Mouse (Mus musculus) forebrain, embryonic 11.5 days (tissue): Measurements from ENCODE around the gene Frem2. TPM values are rescaled to one million over a fixed set of nuclear protein-coding genes. Genes with fewer than 3 reads are reported as not detected.

Experiments used
- ATAC-seq: fragments of 200-750 bp; cut with Nextera tagmentation; replicated peaks from 2 replicates; pipeline ENCODE4 v1.8.0; 2017; ENCODE audit warnings: moderate TSS enrichment; ENCODE audit not compliant: low FRiP score
- DNase-seq: peaks from one replicate; pipeline ENCODE4 v3.0.0-alpha.2; 2017; ENCODE audit warnings: low spot score
- H3K27ac ChIP-seq: fragments of 300-500 bp; sonication (generic); 2 replicates; pipeline ENCODE4 v1.5.1; 2014; ENCODE audit warnings: low read depth, low read length
- H3K27me3 ChIP-seq: fragments of 300-500 bp; sonication (generic); 2 replicates; pipeline ENCODE4 v1.6.1; 2014; ENCODE audit warnings: mild to moderate bottlenecking, low read length, mixed read lengths; ENCODE audit not compliant: control insufficient read depth, insufficient read depth
- H3K36me3 ChIP-seq: fragments of 300-500 bp; sonication (generic); 2 replicates; pipeline ENCODE4 v1.6.1; 2014; ENCODE audit warnings: mild to moderate bottlenecking, low read length, moderate library complexity, mixed read lengths; ENCODE audit not compliant: control insufficient read depth, insufficient read depth
- H3K4me1 ChIP-seq: fragments of 300-500 bp; sonication (generic); replicated peaks from 2 replicates; pipeline ENCODE4 v1.6.1; 2014; ENCODE audit warnings: low read length, mixed read lengths; ENCODE audit not compliant: control insufficient read depth, insufficient read depth
- H3K4me2 ChIP-seq: fragments of 300-500 bp; sonication (generic); 2 replicates; pipeline ENCODE4 v1.6.1; 2014; ENCODE audit warnings: low read depth, mild to moderate bottlenecking, low read length, moderate library complexity, mixed read lengths; ENCODE audit not compliant: severe bottlenecking
- H3K4me3 ChIP-seq: fragments of 300-500 bp; sonication (generic); 2 replicates; pipeline ENCODE4 v1.5.1; 2014; ENCODE audit warnings: low read depth, low read length
- H3K9ac ChIP-seq: fragments of 300-500 bp; sonication (generic); 2 replicates; pipeline ENCODE4 v1.6.1; 2014; ENCODE audit warnings: low read length
- H3K9me3 ChIP-seq: fragments of 300-500 bp; sonication (generic); 2 replicates; pipeline ENCODE4 v1.6.1; 2016; ENCODE audit warnings: low read length, mixed read lengths; ENCODE audit not compliant: control insufficient read depth
- WGBS: fragments of 180-500 bp; shearing (Covaris S2); extraction: QIAGEN DNeasy Blood & Tissue Kit; methylation state at CpG from one replicate; pipeline ENCODE4 v1.1.7; 2014; 5-methylcytosine and 5-hydroxymethylcytosine counted together
- polyA plus RNA-seq: library from polyadenylated mRNA; unstranded; fragments of >200 nt; fragmentation: Nextera tagmentation; extraction: Ambion mirVana; gene quantifications from 2 replicates; pipeline ENCODE4 v1.2.1, GENCODE M21; 2014

Gene Frem2
- polyA plus RNA-seq, 1 experiment from 2014 or later: 2.7 TPM

GRCm38 (mm10) chr3:53600140-53600539 is 57.0 kb downstream of the Frem2 start:
- ATAC-seq (no peak), DNase-seq (no peak)
- peaks cover 3% of the 10 kb centered on the region for H3K4me1 ChIP-seq
- H3K36me3 ChIP-seq: no peaks in the 10 kb centered on the region
- H3K4me3 ChIP-seq: no peak overlapping the region
- H3K27ac ChIP-seq: no peak overlapping the region
- no peaks in the 10 kb centered on the region for H3K9me3 ChIP-seq
- no peak overlapping the region for H3K9ac ChIP-seq
- H3K27me3 ChIP-seq: no peaks in the 10 kb centered on the region
- 47% methylated on average over 4 of the region's 4 CpGs for whole genome bisulfite sequencing
- no peak overlapping the region for H3K4me2 ChIP-seq

DNA sequence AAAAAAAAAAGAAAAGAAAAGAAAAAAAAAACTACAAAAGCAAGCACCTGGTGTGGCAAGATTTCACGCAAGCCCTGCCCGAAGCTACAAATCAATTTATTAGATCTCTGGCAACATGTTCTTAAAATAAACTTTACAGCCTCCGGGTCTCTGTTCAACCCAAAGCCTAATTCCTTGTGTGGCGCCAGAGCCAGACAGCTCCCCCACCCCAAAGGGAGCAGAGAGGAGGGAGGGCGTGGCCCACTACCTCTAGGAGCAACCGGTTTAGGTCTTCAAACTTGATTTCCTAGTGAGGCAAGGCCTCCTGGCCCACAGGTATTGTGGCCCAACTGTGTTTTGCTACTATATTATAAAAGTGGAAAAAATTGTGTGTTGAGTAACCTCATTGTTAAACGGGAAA is 57.8 kb downstream of the Frem2 start:
- H3K9me3 ChIP-seq: no peaks in the 10 kb centered on the region
- no peaks in the 10 kb centered on the region for H3K27me3 ChIP-seq
- H3K9ac ChIP-seq: no peak overlapping the region
- H3K36me3 ChIP-seq: no peaks in the 10 kb centered on the region
- no peak overlapping the region for H3K4me2 ChIP-seq
- whole genome bisulfite sequencing: 31% methylated on average over 7 of the region's 7 CpGs
- DNase-seq (no peak), ATAC-seq (no peak)
- no peak overlapping the region for H3K27ac ChIP-seq
- no peak overlapping the region for H3K4me3 ChIP-seq
- H3K4me1 ChIP-seq: peaks cover 3% of the 10 kb centered on the region

- peaks cover 3% of the 10 kb centered on the region for H3K4me1 ChIP-seq
- no peak overlapping the region for H3K9ac ChIP-seq
- H3K4me3 ChIP-seq: no peak overlapping the region
- H3K27me3 ChIP-seq: no peaks in the 10 kb centered on the region
- ATAC-seq: no peak
- WGBS: 5% methylated on average over 9 of the region's 9 CpGs
- no peak overlapping the region for H3K4me2 ChIP-seq
- H3K27ac ChIP-seq: no peak overlapping the region
- DNase-seq: no peak
- H3K9me3 ChIP-seq: no peaks in the 10 kb centered on the region
- H3K36me3 ChIP-seq: no peaks in the 10 kb centered on the region
Observed at GRCm38 (mm10) chr3:53598153-53598800, 58.9 kb downstream of the Frem2 start.

- peaks cover 2% of the 10 kb centered on the region; the same call in 1 of the 2 replicates for H3K27me3 ChIP-seq
- 73% methylated on average over 4 of the region's 4 CpGs for WGBS
- no peak for ATAC-seq
Observed at GRCm38 (mm10) chr3:53594471-53594870, 62.7 kb downstream of the Frem2 start.

GRCm38 (mm10) chr3:53593718-53594117 is 63.4 kb downstream of the Frem2 start:
- whole genome bisulfite sequencing: 17% methylated on average over 3 of the region's 3 CpGs
- no peaks in the 10 kb centered on the region for H3K36me3 ChIP-seq
- no peaks in the 10 kb centered on the region for H3K9me3 ChIP-seq
- H3K27ac ChIP-seq: no peak overlapping the region
- no peak overlapping the region for H3K4me3 ChIP-seq
- peaks cover 2% of the 10 kb centered on the region; the same call in 1 of the 2 replicates for H3K27me3 ChIP-seq
- peaks cover 7% of the 10 kb centered on the region for H3K4me1 ChIP-seq
- no peak for DNase-seq
- H3K4me2 ChIP-seq: no peak overlapping the region
- ATAC-seq: no peak
- no peak overlapping the region for H3K9ac ChIP-seq

More at GRCm38 (mm10) chr3:53594471-53594870, 62.7 kb downstream of the Frem2 start:
- H3K4me2 ChIP-seq: no peak overlapping the region
- H3K36me3 ChIP-seq: no peaks in the 10 kb centered on the region
- no peak for DNase-seq
- H3K27ac ChIP-seq: no peak overlapping the region
- no peak overlapping the region for H3K4me3 ChIP-seq
- H3K9me3 ChIP-seq: no peaks in the 10 kb centered on the region
- H3K4me1 ChIP-seq: peaks cover 7% of the 10 kb centered on the region
- no peak overlapping the region for H3K9ac ChIP-seq

- 97% methylated on average over 7 of the region's 7 CpGs for WGBS
- H3K27ac ChIP-seq: no peak overlapping the region
- no peak overlapping the region for H3K9ac ChIP-seq
- H3K4me2 ChIP-seq: no peak overlapping the region
- no peaks in the 10 kb centered on the region for H3K36me3 ChIP-seq
- no peak overlapping the region for H3K4me3 ChIP-seq
- DNase-seq (no peak), ATAC-seq (no peak)
- no peaks in the 10 kb centered on the region for H3K9me3 ChIP-seq
- H3K4me1 ChIP-seq: peaks cover 4% of the 10 kb centered on the region; the same call in 1 of the 2 replicates
- H3K27me3 ChIP-seq: peaks cover 2% of the 10 kb centered on the region; the same call in 1 of the 2 replicates
Observed at GRCm38 (mm10) chr3:53592036-53592435, 65.1 kb downstream of the Frem2 start.

DNA sequence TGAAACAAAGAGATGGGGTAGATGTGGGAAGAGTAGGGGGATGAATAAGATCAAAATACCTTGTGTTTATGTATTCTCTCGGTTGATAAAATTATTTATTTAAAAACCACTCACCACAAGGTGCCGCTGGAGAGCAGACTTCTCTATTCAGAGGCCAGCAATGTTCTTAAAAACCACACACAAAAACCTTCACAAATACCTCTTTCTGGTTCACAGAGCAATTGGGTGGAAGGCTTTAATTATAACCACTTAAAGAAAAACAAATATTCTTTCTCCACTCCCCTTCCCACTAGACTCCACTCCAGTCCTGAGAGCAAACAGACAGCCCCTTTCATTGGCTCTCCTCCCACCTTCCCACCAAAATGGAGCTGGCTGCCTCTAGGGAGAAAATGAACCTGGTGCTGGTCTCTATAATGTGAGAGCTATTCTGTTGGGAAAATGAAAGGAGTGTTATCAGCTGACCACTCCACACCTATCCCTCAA is 67.0 kb downstream of the Frem2 start:
- Histone ChIP-seq H3K36me3 (no peaks in the 10 kb centered on the region), H3K27me3 (peaks cover 2% of the 10 kb centered on the region; the same call in 1 of the 2 replicates), H3K27ac (no peak overlapping the region), H3K4me1 (peaks cover 4% of the 10 kb centered on the region; the same call in 1 of the 2 replicates), H3K4me3 (no peak overlapping the region), H3K4me2 (no peak overlapping the region), H3K9me3 (no peaks in the 10 kb centered on the region), H3K9ac (no peak overlapping the region; the same call in 1 of the 2 replicates)
- ATAC-seq (peak; percentile 92), DNase-seq (peak; percentile 68)
- WGBS: 0% methylated on average over 2 of the region's 2 CpGs

DNA sequence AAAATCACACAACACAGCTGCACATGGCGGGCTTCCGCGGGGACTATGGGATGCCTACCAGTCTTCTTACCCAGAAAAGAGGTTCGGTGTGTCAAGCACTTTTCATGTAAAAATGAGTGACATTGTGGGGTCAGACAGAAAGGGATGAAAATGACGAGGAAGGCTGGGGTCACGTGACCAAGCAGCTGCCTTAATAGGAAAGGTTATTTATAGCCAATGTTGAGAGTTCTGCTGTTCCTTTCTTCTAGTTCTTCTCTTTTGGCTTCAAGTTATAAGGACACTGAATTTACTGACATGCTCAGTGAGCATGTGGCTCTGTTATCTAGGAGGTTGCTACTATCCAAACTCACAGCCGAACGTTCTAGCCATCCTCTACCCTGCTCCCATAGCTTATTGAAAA is 73.9 kb downstream of the Frem2 start:
- Histone ChIP-seq H3K4me3 (no peak overlapping the region), H3K9ac (no peak overlapping the region), H3K27ac (no peak overlapping the region), H3K36me3 (no peaks in the 10 kb centered on the region), H3K9me3 (no peaks in the 10 kb centered on the region), H3K4me2 (no peak overlapping the region), H3K27me3 (no peaks in the 10 kb centered on the region), H3K4me1 (no peaks in the 10 kb centered on the region; the same call in 1 of the 2 replicates)
- DNase-seq (no peak), ATAC-seq (no peak)
- 93% methylated on average over 8 of the region's 8 CpGs for WGBS
